Mouse (Mus musculus): ENCODE measurements around the gene Glo1. TPM values are rescaled to one million over a fixed set of nuclear protein-coding genes. Genes with fewer than 3 reads are reported as not detected.

Glo1 gene
- polyA plus RNA-seq, 1 experiment from 2014 or later, result 239 TPM

- Histone ChIP-seq H3K9me3 (replicated peaks; ENCODE audit: control insufficient read depth, low read length) (no peaks in the 10 kb centered on the region), H3K4me3 (ENCODE audit: low read depth, low read length) (no peak overlapping the region), H3K9ac (ENCODE audit: low read depth, low read length) (no peak overlapping the region), H3K27me3 (ENCODE audit: control insufficient read depth, insufficient read depth, low read length) (no peaks in the 10 kb centered on the region), H3K36me3 (ENCODE audit: control insufficient read depth, insufficient read depth, low read length) (no peaks in the 10 kb centered on the region), H3K27ac (ENCODE audit: low read depth, low read length) (no peak overlapping the region), H3K4me2 (no peak overlapping the region), H3K4me1 (ENCODE audit: control insufficient read depth, insufficient read depth, low read length) (peaks cover 21% of the 10 kb centered on the region)
- WGBS (ENCODE audit: insufficient replicate concordance), result 90% methylated on average over 4 of the region's 4 CpGs
- ATAC-seq (replicated peaks; ENCODE audit: insufficient number of reproducible peaks, low FRiP score, low TSS enrichment), result no peak
Measured at GRCm38 (mm10) chr17:30553027-30553937, 73.4 kb downstream of the Glo1 start.

DNA sequence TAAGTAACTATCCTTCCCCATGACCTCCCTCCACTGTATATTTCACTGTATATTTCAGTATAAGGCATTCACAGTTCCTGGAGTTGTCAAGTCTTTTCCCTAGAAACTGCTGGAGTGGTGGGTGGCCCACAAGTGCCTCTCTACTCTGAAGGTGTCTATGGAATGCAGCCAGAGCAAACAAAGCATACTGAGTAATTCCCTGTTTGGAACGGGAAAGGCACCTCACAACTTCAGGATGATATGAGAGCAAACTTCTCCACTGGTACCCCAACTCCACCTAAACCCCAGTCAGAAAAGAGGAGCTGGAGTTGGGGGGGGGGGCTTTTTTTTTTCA, 75.9 kb downstream of the Glo1 start:
- no peaks in the 10 kb centered on the region for H3K36me3 ChIP-seq (ENCODE audit: control insufficient read depth, insufficient read depth, low read length)
- H3K4me3 ChIP-seq (ENCODE audit: low read depth, low read length), result no peak overlapping the region
- peak overlapping the region; percentile 91 for H3K27ac ChIP-seq (ENCODE audit: low read depth, low read length)
- ATAC-seq (replicated peaks; ENCODE audit: insufficient number of reproducible peaks, low FRiP score, low TSS enrichment), result no peak
- no peaks in the 10 kb centered on the region for H3K9me3 ChIP-seq (replicated peaks; ENCODE audit: control insufficient read depth, low read length)
- H3K9ac ChIP-seq (ENCODE audit: low read depth, low read length), result no peak overlapping the region
- H3K27me3 ChIP-seq (ENCODE audit: control insufficient read depth, insufficient read depth, low read length), result no peaks in the 10 kb centered on the region
- H3K4me1 ChIP-seq (ENCODE audit: control insufficient read depth, insufficient read depth, low read length), result peaks cover 25% of the 10 kb centered on the region
- 4% methylated on average over 1 of the region's 1 CpGs for WGBS (ENCODE audit: insufficient replicate concordance)
- no peak overlapping the region; the same call in 1 of the 2 replicates for H3K4me2 ChIP-seq

- Histone ChIP-seq H3K4me1 (ENCODE audit: control insufficient read depth, insufficient read depth, low read length) (peaks cover 25% of the 10 kb centered on the region), H3K4me2 (peak overlapping the region; percentile 46), H3K27me3 (ENCODE audit: control insufficient read depth, insufficient read depth, low read length) (no peaks in the 10 kb centered on the region), H3K9me3 (replicated peaks; ENCODE audit: control insufficient read depth, low read length) (no peaks in the 10 kb centered on the region), H3K27ac (ENCODE audit: low read depth, low read length) (peak overlapping the region; percentile 91), H3K9ac (ENCODE audit: low read depth, low read length) (no peak overlapping the region), H3K4me3 (ENCODE audit: low read depth, low read length) (no peak overlapping the region), H3K36me3 (ENCODE audit: control insufficient read depth, insufficient read depth, low read length) (no peaks in the 10 kb centered on the region)
- ATAC-seq (replicated peaks; ENCODE audit: insufficient number of reproducible peaks, low FRiP score, low TSS enrichment), result no peak; the same call in 1 of the 2 replicates
- 38% methylated on average over 9 of the region's 9 CpGs for WGBS (ENCODE audit: insufficient replicate concordance)
Measured at GRCm38 (mm10) chr17:30549899-30550773, 76.5 kb downstream of the Glo1 start.

DNA sequence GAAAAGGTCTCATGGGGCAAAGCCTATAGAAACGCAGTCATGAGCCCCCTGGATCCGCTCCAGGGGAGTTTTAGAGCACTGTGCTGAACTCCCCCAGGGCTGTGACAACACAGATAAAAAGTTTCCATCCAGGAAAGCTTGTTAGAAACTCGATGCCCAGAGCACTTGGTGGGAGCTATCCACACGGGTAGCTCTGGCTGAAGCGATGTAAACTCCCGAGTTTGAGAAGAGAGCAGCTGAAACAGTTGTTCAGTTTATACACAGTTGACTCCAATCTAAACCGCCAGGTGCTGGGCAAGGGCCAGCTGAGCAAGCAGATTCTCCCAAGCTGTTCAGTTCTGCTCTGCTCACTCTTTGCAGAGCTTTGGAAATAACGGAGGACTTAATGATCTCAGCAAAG, 87.6 kb downstream of the Glo1 start:
- peak overlapping the region; percentile 24; the same call in 1 of the 2 replicates for H3K4me2 ChIP-seq
- 25% methylated on average over 8 of the region's 8 CpGs for WGBS (ENCODE audit: insufficient replicate concordance)
- no peaks in the 10 kb centered on the region for H3K27me3 ChIP-seq (ENCODE audit: control insufficient read depth, insufficient read depth, low read length)

DNA sequence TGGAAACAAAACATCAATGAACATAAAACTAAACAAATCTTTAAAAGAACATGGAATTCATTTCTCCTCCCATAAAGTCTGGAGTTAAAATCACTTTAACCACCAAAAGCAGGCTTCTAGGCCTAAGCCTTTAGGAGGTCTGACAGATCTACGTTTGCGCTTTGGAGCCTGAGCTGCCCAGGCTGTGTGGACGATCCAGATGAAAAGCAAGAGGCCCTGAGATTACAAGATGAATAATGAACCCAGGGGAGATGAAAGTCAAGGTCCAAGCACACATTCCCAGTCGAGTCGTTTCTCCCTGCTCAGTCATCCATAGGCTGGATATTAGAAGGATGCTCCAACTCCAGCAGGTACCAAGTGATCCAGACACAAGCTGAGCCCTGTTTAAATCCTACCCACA, 90.0 kb downstream of the Glo1 start:
- no peak overlapping the region for H3K4me3 ChIP-seq (ENCODE audit: low read depth, low read length)
- no peak overlapping the region for H3K27ac ChIP-seq (ENCODE audit: low read depth, low read length)
- no peak overlapping the region for H3K4me2 ChIP-seq
- no peaks in the 10 kb centered on the region for H3K27me3 ChIP-seq (ENCODE audit: control insufficient read depth, insufficient read depth, low read length)
- no peak overlapping the region for H3K9ac ChIP-seq (ENCODE audit: low read depth, low read length)
- WGBS (ENCODE audit: insufficient replicate concordance), result 79% methylated on average over 5 of the region's 5 CpGs
- peaks cover 18% of the 10 kb centered on the region for H3K4me1 ChIP-seq (ENCODE audit: control insufficient read depth, insufficient read depth, low read length)
- no peaks in the 10 kb centered on the region for H3K36me3 ChIP-seq (ENCODE audit: control insufficient read depth, insufficient read depth, low read length)
- no peaks in the 10 kb centered on the region for H3K9me3 ChIP-seq (replicated peaks; ENCODE audit: control insufficient read depth, low read length)
- no peak for ATAC-seq (replicated peaks; ENCODE audit: insufficient number of reproducible peaks, low FRiP score, low TSS enrichment)

More for the DNA sequence above, 87.6 kb downstream of the Glo1 start:
- Histone ChIP-seq H3K4me3 (ENCODE audit: low read depth, low read length) (no peak overlapping the region), H3K27ac (ENCODE audit: low read depth, low read length) (peak overlapping the region; percentile 59; the same call in 1 of the 2 replicates), H3K9ac (ENCODE audit: low read depth, low read length) (no peak overlapping the region), H3K36me3 (ENCODE audit: control insufficient read depth, insufficient read depth, low read length) (no peaks in the 10 kb centered on the region), H3K4me1 (ENCODE audit: control insufficient read depth, insufficient read depth, low read length) (peaks cover 25% of the 10 kb centered on the region), H3K9me3 (replicated peaks; ENCODE audit: control insufficient read depth, low read length) (no peaks in the 10 kb centered on the region)
- no peak for ATAC-seq (replicated peaks; ENCODE audit: insufficient number of reproducible peaks, low FRiP score, low TSS enrichment)

Other genes with a start within 250 kb of the Glo1 start
- 32.8 and 41.9 TPM in 2 replicates for gene Btbd9, start 50.4 kb downstream of the Glo1 start, polyA plus RNA-seq (2014; fragmentation: Nextera tagmentation; extraction: Ambion mirVana)
- 3.0 TPM in 2 replicates for gene Dnah8, start 2.5 kb downstream of the Glo1 start, polyA plus RNA-seq (2014; fragmentation: Nextera tagmentation; extraction: Ambion mirVana)

All from heart, embryonic 11.5 days (tissue).